Mouse (Mus musculus) thymus, adult 2 months (tissue): ENCODE measurements around the gene Tma7.

Experiments used
- CTCF ChIP-seq: fragments of 200-500 bp; IDR thresholded peaks from 2 replicates; pipeline ENCODE4 v1.5.1; 2012; ENCODE audit warnings: mild to moderate bottlenecking, control low read depth, low read length, moderate library complexity, borderline replicate concordance; ENCODE audit not compliant: control insufficient read depth, poor library complexity, insufficient read depth; ENCODE audit errors: extremely low read depth
- POLR2A ChIP-seq: fragments of 200-500 bp; IDR thresholded peaks from 2 replicates; pipeline ENCODE4 v1.6.1; 2012; ENCODE audit warnings: mild to moderate bottlenecking, low read length, control low read depth, moderate library complexity; ENCODE audit not compliant: control insufficient read depth, poor library complexity, insufficient read depth; ENCODE audit errors: extremely low read depth

DNA sequence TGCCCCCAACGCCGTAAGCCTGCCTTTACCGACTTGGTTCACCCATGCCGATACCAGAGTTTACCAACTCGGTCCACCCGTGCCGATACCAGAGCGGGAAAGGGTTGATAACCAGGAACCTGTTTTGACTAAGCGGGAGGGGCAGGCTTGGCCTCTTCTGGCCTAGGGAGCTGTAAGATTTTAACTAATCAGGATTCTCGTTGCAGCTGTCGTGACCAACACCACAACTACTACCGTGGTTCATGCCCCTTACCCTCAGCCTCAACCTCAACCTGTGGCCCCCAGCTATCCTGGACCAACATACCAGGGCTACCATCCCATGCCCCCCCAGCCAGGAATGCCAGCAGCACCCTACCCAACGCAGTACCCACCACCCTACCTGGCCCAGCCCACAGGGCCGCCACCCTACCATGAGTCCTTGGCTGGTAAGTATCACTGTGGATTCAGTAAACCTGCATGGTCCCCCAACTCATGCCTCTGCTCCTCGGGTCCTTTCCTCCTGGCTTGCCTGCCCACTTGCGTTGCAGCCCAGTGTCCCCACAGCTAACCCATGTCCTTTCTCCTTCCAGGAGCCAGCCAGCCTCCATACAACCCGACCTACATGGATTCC is 26.2 kb downstream of the Tma7 start:
- no peak for TF ChIP-seq POLR2A
- no peak for TF ChIP-seq CTCF
